Mouse (Mus musculus) heart, embryonic 15.5 days (tissue): ENCODE measurements around the gene Asb15. TPM values are rescaled to one million over a fixed set of nuclear protein-coding genes. Genes with fewer than 3 reads are reported as not detected.

Experiments used
- ATAC-seq: fragments of 200-750 bp; cut with Nextera tagmentation; replicated peaks from 2 replicates; pipeline ENCODE4 v1.8.0; 2017; ENCODE audit warnings: low read depth, moderate TSS enrichment; ENCODE audit not compliant: insufficient number of reproducible peaks, insufficient read depth, low FRiP score
- H3K27ac ChIP-seq: fragments of 300-500 bp; sonication (generic); 2 replicates; pipeline ENCODE4 v1.5.1; 2015; ENCODE audit warnings: mild to moderate bottlenecking, inconsistent platforms
- H3K27me3 ChIP-seq: fragments of 300-500 bp; sonication (generic); 2 replicates; pipeline ENCODE4 v1.6.1; 2015; ENCODE audit warnings: inconsistent platforms
- H3K36me3 ChIP-seq: fragments of 300-500 bp; sonication (generic); 2 replicates; pipeline ENCODE4 v1.6.1; 2015; ENCODE audit warnings: mild to moderate bottlenecking, inconsistent platforms
- H3K4me1 ChIP-seq: fragments of 300-500 bp; sonication (generic); replicated peaks from 2 replicates; pipeline ENCODE4 v1.6.1; 2015; ENCODE audit warnings: inconsistent platforms
- H3K4me2 ChIP-seq: fragments of 300-500 bp; sonication (generic); 2 replicates; pipeline ENCODE4 v1.6.1; 2015; ENCODE audit warnings: inconsistent platforms, mild to moderate bottlenecking, moderate library complexity
- H3K4me3 ChIP-seq: fragments of 300-500 bp; sonication (generic); 2 replicates; pipeline ENCODE4 v1.5.1; 2015; ENCODE audit warnings: mild to moderate bottlenecking, inconsistent platforms
- H3K9ac ChIP-seq: fragments of 300-500 bp; sonication (generic); 2 replicates; pipeline ENCODE4 v1.6.1; 2015; ENCODE audit warnings: mild to moderate bottlenecking, inconsistent platforms
- H3K9me3 ChIP-seq: fragments of 300-500 bp; sonication (generic); replicated peaks from 2 replicates; pipeline ENCODE4 v1.6.1; 2016; ENCODE audit warnings: inconsistent platforms
- WGBS: fragments of 180-500 bp; shearing (Covaris S2); methylation state at CpG from one replicate; pipeline ENCODE4 v1.1.7; 2015; ENCODE audit warnings: mixed read lengths; 5-methylcytosine and 5-hydroxymethylcytosine counted together
- polyA plus RNA-seq: library from polyadenylated mRNA; unstranded; fragments of >200 nt; fragmentation: Nextera tagmentation; extraction: Ambion mirVana; gene quantifications from 2 replicates; pipeline ENCODE4 v1.2.1, GENCODE M21; 2015

Gene Asb15
- polyA plus RNA-seq = 0.32 and 0.48 TPM in 2 replicates

- Histone ChIP-seq H3K4me2 (peak within 1 kb of the TSS; percentile 73), H3K4me1 (peaks cover 36% of the 10 kb centered on the region), H3K9me3 (no peaks in the 10 kb centered on the region), H3K9ac (peak within 1 kb of the TSS; percentile 72), H3K4me3 (peak within 1 kb of the TSS; percentile 66), H3K27me3 (no peaks in the 10 kb centered on the region), H3K36me3 (peaks cover 8% of the 10 kb centered on the region), H3K27ac (peak within 1 kb of the TSS; percentile 72)
- WGBS = 46% methylated on average over 2 of the region's 2 CpGs
- ATAC-seq = no peak
These were observed at the start of gene Asb15 for GRCm38 (mm10) chr6:24528064-24528243. Gene Asb15 (plus strand): TSS chr6:24528144.

- WGBS = 68% methylated on average over 5 of the region's 5 CpGs
- H3K9me3 ChIP-seq = no peaks in the 10 kb centered on the region
- no peak overlapping the region for H3K4me3 ChIP-seq
- no peak for ATAC-seq
- no peak overlapping the region for H3K4me2 ChIP-seq
- H3K4me1 ChIP-seq = no peaks in the 10 kb centered on the region
- no peak overlapping the region for H3K9ac ChIP-seq
- H3K27ac ChIP-seq = no peak overlapping the region
- no peaks in the 10 kb centered on the region for H3K36me3 ChIP-seq
- H3K27me3 ChIP-seq = no peaks in the 10 kb centered on the region
These were observed 41.4 kb upstream of the Asb15 start for GRCm38 (mm10) chr6:24486530-24486929.

GRCm38 (mm10) chr6:24490341-24490740 lies 37.6 kb upstream of the Asb15 start:
- Histone ChIP-seq H3K9me3 (no peaks in the 10 kb centered on the region), H3K36me3 (no peaks in the 10 kb centered on the region), H3K4me3 (no peak overlapping the region), H3K9ac (no peak overlapping the region), H3K27ac (no peak overlapping the region), H3K4me1 (no peaks in the 10 kb centered on the region), H3K4me2 (no peak overlapping the region), H3K27me3 (no peaks in the 10 kb centered on the region)
- 3% methylated on average over 1 of the region's 1 CpGs for WGBS
- ATAC-seq = no peak

- no peaks in the 10 kb centered on the region for H3K36me3 ChIP-seq
- no peak for ATAC-seq
- 52% methylated on average over 2 of the region's 2 CpGs for WGBS
These were observed 23.8 kb upstream of the Asb15 start for GRCm38 (mm10) chr6:24504141-24504540.

GRCm38 (mm10) chr6:24514552-24515284 lies 13.2 kb upstream of the Asb15 start, which contains the start of gene Iqub:
Gene Iqub (minus strand): TSS chr6:24515067.
- no peaks in the 10 kb centered on the region for H3K9me3 ChIP-seq
- H3K4me2 ChIP-seq = peak within 1 kb of the TSS; percentile 46
- peaks cover 7% of the 10 kb centered on the region for H3K4me1 ChIP-seq
- 17% methylated on average over 13 of the region's 13 CpGs for WGBS
- H3K27ac ChIP-seq = peak within 1 kb of the TSS; percentile 58
- H3K4me3 ChIP-seq = 0 out of 2 replicates have a peak within 1 kb of the TSS, but pooled peaks have one; percentile 8
- no peak; the same call in 1 of the 2 replicates for ATAC-seq
- no peaks in the 10 kb centered on the region for H3K27me3 ChIP-seq
- peaks cover 14% of the 10 kb centered on the region for H3K36me3 ChIP-seq
- H3K9ac ChIP-seq = no peak within 1 kb of the TSS

More at GRCm38 (mm10) chr6:24504141-24504540, 23.8 kb upstream of the Asb15 start:
- Histone ChIP-seq H3K4me1 (no peaks in the 10 kb centered on the region), H3K9me3 (no peaks in the 10 kb centered on the region), H3K4me3 (no peak overlapping the region), H3K27ac (no peak overlapping the region), H3K4me2 (no peak overlapping the region), H3K27me3 (no peaks in the 10 kb centered on the region), H3K9ac (no peak overlapping the region)

GRCm38 (mm10) chr6:24516197-24516596 lies 11.7 kb upstream of the Asb15 start:
- no peaks in the 10 kb centered on the region for H3K27me3 ChIP-seq
- 46% methylated on average over 2 of the region's 2 CpGs for WGBS
- H3K9me3 ChIP-seq = no peaks in the 10 kb centered on the region
- H3K4me3 ChIP-seq = no peak overlapping the region
- H3K4me2 ChIP-seq = no peak overlapping the region
- ATAC-seq = no peak
- H3K27ac ChIP-seq = no peak overlapping the region
- H3K9ac ChIP-seq = no peak overlapping the region
- peaks cover 7% of the 10 kb centered on the region for H3K4me1 ChIP-seq
- H3K36me3 ChIP-seq = peaks cover 14% of the 10 kb centered on the region

GRCm38 (mm10) chr6:24525705-24526104 lies 2.2 kb upstream of the Asb15 start:
- peak overlapping the region; percentile 73 for H3K4me2 ChIP-seq
- H3K9ac ChIP-seq = no peak overlapping the region; the same call in 1 of the 2 replicates
- H3K9me3 ChIP-seq = no peaks in the 10 kb centered on the region
- peaks cover 21% of the 10 kb centered on the region for H3K4me1 ChIP-seq
- ATAC-seq = no peak
- WGBS = 69% methylated on average over 3 of the region's 3 CpGs
- H3K27ac ChIP-seq = no peak overlapping the region
- H3K4me3 ChIP-seq = peak overlapping the region; percentile 66
- no peaks in the 10 kb centered on the region for H3K27me3 ChIP-seq
- H3K36me3 ChIP-seq = peaks cover 8% of the 10 kb centered on the region

GRCm38 (mm10) chr6:24527155-24528063 lies 535 bp upstream of the Asb15 start, which contains the start of gene Ndufa5:
Gene Ndufa5 (minus strand): TSS chr6:24528013.
- Histone ChIP-seq H3K27me3 (no peaks in the 10 kb centered on the region), H3K27ac (peak within 1 kb of the TSS; percentile 72), H3K9me3 (no peaks in the 10 kb centered on the region), H3K4me2 (peak within 1 kb of the TSS; percentile 73), H3K36me3 (peaks cover 8% of the 10 kb centered on the region), H3K9ac (peak within 1 kb of the TSS; percentile 72), H3K4me3 (peak within 1 kb of the TSS; percentile 66), H3K4me1 (peaks cover 36% of the 10 kb centered on the region)
- peak; percentile 98 for ATAC-seq
- WGBS = under 1% methylated on average over 53 of the region's 53 CpGs

- Histone ChIP-seq H3K27ac (peak overlapping the region; percentile 44), H3K9ac (0 out of 2 replicates have a peak overlapping the region, but pooled peaks have one; percentile 15)
- 7% methylated on average over 4 of the region's 4 CpGs for WGBS
These were observed 2.2 kb downstream of the Asb15 start for GRCm38 (mm10) chr6:24530166-24530565.

GRCm38 (mm10) chr6:24530711-24531420 lies 2.9 kb downstream of the Asb15 start:
- Histone ChIP-seq H3K9ac (0 out of 2 replicates have a peak overlapping the region, but pooled peaks have one; percentile 15), H3K9me3 (no peaks in the 10 kb centered on the region), H3K27ac (peak overlapping the region; percentile 44), H3K4me1 (peaks cover 32% of the 10 kb centered on the region), H3K4me2 (peak overlapping the region; percentile 64), H3K27me3 (no peaks in the 10 kb centered on the region), H3K4me3 (peak overlapping the region; percentile 36), H3K36me3 (no peaks in the 10 kb centered on the region)
- WGBS = 27% methylated on average over 11 of the region's 11 CpGs
- ATAC-seq = peak; percentile 28; the same call in 1 of the 2 replicates

More at GRCm38 (mm10) chr6:24530166-24530565, 2.2 kb downstream of the Asb15 start:
- H3K36me3 ChIP-seq = no peaks in the 10 kb centered on the region
- peaks cover 36% of the 10 kb centered on the region for H3K4me1 ChIP-seq
- ATAC-seq = no peak
- H3K9me3 ChIP-seq = no peaks in the 10 kb centered on the region
- peak overlapping the region; percentile 64 for H3K4me2 ChIP-seq
- H3K4me3 ChIP-seq = peak overlapping the region; percentile 36
- no peaks in the 10 kb centered on the region for H3K27me3 ChIP-seq

- Histone ChIP-seq H3K4me2 (no peak overlapping the region), H3K9me3 (no peaks in the 10 kb centered on the region), H3K9ac (no peak overlapping the region), H3K4me3 (no peak overlapping the region), H3K27me3 (no peaks in the 10 kb centered on the region), H3K27ac (no peak overlapping the region), H3K4me1 (peaks cover 24% of the 10 kb centered on the region), H3K36me3 (no peaks in the 10 kb centered on the region)
- 50% methylated on average over 3 of the region's 3 CpGs for WGBS
- no peak for ATAC-seq
These were observed 4.9 kb downstream of the Asb15 start for GRCm38 (mm10) chr6:24532804-24533203.
